Mouse (Mus musculus) limb, embryonic 12.5 days (tissue): ENCODE results near the gene Ttc8. TPM values are rescaled to one million over a fixed set of nuclear protein-coding genes. Genes with fewer than 3 reads are reported as not detected.
"Not testable (repeated sequence)": the region's sequence is repeated elsewhere in the genome, so short reads cannot be mapped to it uniquely, and the experiment has no call there.

Experiments used
- ATAC-seq: fragments of 200-750 bp; cut with Nextera tagmentation; 2 replicates; pipeline ENCODE4 v1.8.0; 2017; ENCODE audit warnings: low read depth, moderate TSS enrichment; ENCODE audit not compliant: insufficient number of reproducible peaks, insufficient read depth, low FRiP score, low TSS enrichment
- H3K27ac ChIP-seq: fragments of 300-500 bp; sonication (generic); 2 replicates; pipeline ENCODE4 v1.5.1; 2016; ENCODE audit warnings: mild to moderate bottlenecking, moderate library complexity
- H3K27me3 ChIP-seq: fragments of 300-500 bp; sonication (generic); 2 replicates; pipeline ENCODE4 v1.6.1; 2016; ENCODE audit warnings: mild to moderate bottlenecking, moderate library complexity
- H3K36me3 ChIP-seq: fragments of 300-500 bp; sonication (generic); 2 replicates; pipeline ENCODE4 v1.6.1; 2016; ENCODE audit warnings: mild to moderate bottlenecking, moderate library complexity
- H3K4me1 ChIP-seq: fragments of 300-500 bp; sonication (generic); replicated peaks from 2 replicates; pipeline ENCODE4 v1.6.1; 2016
- H3K4me2 ChIP-seq: fragments of 300-500 bp; sonication (generic); 2 replicates; pipeline ENCODE4 v1.6.1; 2016; ENCODE audit warnings: mild to moderate bottlenecking, moderate library complexity
- H3K4me3 ChIP-seq: fragments of 300-500 bp; sonication (generic); replicated peaks from 2 replicates; pipeline ENCODE4 v1.5.1; 2016; ENCODE audit warnings: mild to moderate bottlenecking
- H3K9ac ChIP-seq: fragments of 300-500 bp; sonication (generic); replicated peaks from 2 replicates; pipeline ENCODE4 v1.6.1; 2016; ENCODE audit warnings: mild to moderate bottlenecking, moderate library complexity
- H3K9me3 ChIP-seq: fragments of 300-500 bp; sonication (generic); 2 replicates; pipeline ENCODE4 v1.6.1; 2016; ENCODE audit warnings: mild to moderate bottlenecking, moderate library complexity
- WGBS: fragments of 180-500 bp; shearing (Covaris S2); methylation state at CpG from one replicate; pipeline ENCODE4 v1.1.7; 2016; 5-methylcytosine and 5-hydroxymethylcytosine counted together
- polyA plus RNA-seq: library from polyadenylated mRNA; unstranded; fragments of >200 nt; fragmentation: Nextera tagmentation; extraction: Ambion mirVana; gene quantifications from 2 replicates; pipeline ENCODE4 v1.2.1, GENCODE M21; 2016

Ttc8 gene
- polyA plus RNA-seq, 1 experiment from 2014 or later: 33.8 TPM

- no peak for ATAC-seq
- no peaks in the 10 kb centered on the region for H3K36me3 ChIP-seq
- 76% methylated on average over 9 of the region's 9 CpGs for WGBS
- no peak overlapping the region for H3K4me3 ChIP-seq
- no peaks in the 10 kb centered on the region for H3K9me3 ChIP-seq
- no peaks in the 10 kb centered on the region for H3K27me3 ChIP-seq
- H3K27ac ChIP-seq: no peak overlapping the region
- no peaks in the 10 kb centered on the region for H3K4me1 ChIP-seq
- no peak overlapping the region for H3K9ac ChIP-seq
- no peak overlapping the region for H3K4me2 ChIP-seq
Measured at GRCm38 (mm10) chr12:98910096-98910495, 10.3 kb upstream of the Ttc8 start.

DNA sequence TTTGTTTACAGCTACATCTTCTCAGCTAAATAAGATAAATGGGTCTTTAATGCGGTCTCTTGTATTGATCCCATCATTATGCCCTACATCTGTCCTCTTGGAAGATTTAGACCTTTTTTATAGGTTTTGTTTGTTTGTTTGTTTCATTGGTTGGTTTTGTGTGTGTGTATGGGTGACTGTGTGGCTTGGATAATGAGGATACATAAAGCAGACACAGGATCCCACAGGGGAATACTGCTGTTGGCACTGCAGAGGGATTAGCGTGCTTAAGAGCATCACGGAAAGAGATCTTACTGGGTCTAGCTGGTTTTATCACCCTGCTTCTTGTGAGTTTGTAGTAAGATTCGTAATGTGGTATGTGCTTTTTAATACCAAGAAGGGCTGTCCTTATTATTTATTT, 10.8 kb downstream of the Ttc8 start:
- no peaks in the 10 kb centered on the region for H3K27me3 ChIP-seq
- ATAC-seq: no peak
- WGBS: 83% methylated on average over 4 of the region's 4 CpGs

DNA sequence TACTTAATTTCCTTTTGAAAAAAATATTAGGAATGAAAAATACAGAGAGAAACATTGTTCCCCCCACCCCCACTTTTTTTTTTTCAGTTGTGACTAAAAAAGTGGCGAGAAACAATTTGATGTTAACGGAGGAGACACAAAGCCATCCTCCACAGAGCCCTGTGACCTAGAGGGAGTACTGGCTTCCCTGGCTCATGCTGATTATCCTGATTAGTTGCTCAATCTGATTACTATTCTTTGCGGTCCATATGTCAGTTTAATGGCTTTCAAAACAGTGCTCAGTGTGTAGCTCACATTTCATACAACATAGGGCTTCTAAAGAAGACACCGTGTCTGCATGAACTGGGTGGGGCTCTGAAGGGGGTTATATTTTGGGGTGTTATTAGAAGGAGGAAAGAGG, 12.1 kb downstream of the Ttc8 start:
- no peaks in the 10 kb centered on the region; the same call in 1 of the 2 replicates for H3K9me3 ChIP-seq
- peaks cover 9% of the 10 kb centered on the region; the same call in 1 of the 2 replicates for H3K36me3 ChIP-seq
- H3K9ac ChIP-seq: no peak overlapping the region
- H3K27me3 ChIP-seq: no peaks in the 10 kb centered on the region
- no peak overlapping the region for H3K4me3 ChIP-seq
- no peaks in the 10 kb centered on the region for H3K4me1 ChIP-seq
- no peak overlapping the region for H3K4me2 ChIP-seq
- ATAC-seq: no peak
- WGBS: 86% methylated on average over 4 of the region's 4 CpGs
- H3K27ac ChIP-seq: no peak overlapping the region

More for the DNA sequence above, 10.8 kb downstream of the Ttc8 start:
- Histone ChIP-seq H3K9ac (no peak overlapping the region), H3K36me3 (peaks cover 9% of the 10 kb centered on the region; the same call in 1 of the 2 replicates), H3K4me2 (no peak overlapping the region), H3K9me3 (no peaks in the 10 kb centered on the region; the same call in 1 of the 2 replicates), H3K4me3 (no peak overlapping the region), H3K27ac (no peak overlapping the region), H3K4me1 (no peaks in the 10 kb centered on the region)

DNA sequence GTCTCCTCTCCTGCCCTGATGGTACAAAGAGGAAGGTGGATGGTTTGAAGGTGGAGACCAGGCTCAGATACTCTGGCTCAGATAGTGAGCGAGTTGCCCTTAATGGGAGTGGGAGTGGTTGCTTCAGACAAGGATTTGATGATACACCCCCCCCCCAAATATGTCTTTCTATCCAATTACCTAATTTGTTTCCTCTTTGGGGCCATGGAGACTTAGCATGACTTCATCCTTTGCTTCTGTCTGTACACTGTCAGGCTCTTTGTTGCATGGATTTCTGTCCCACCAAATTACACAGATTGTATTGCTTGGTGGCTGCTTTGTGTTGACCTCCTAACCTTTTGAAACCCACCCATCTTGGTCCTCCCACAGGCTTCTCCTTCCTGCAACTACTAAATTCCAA, 12.5 kb downstream of the Ttc8 start:
- peaks cover 9% of the 10 kb centered on the region; the same call in 1 of the 2 replicates for H3K36me3 ChIP-seq
- 100% methylated on average over 1 of the region's 1 CpGs for WGBS
- H3K9me3 ChIP-seq: no peaks in the 10 kb centered on the region; the same call in 1 of the 2 replicates
- ATAC-seq: no peak
- no peak overlapping the region for H3K27ac ChIP-seq
- no peaks in the 10 kb centered on the region for H3K4me1 ChIP-seq
- H3K27me3 ChIP-seq: no peaks in the 10 kb centered on the region
- no peak overlapping the region for H3K9ac ChIP-seq
- H3K4me3 ChIP-seq: no peak overlapping the region
- H3K4me2 ChIP-seq: no peak overlapping the region

DNA sequence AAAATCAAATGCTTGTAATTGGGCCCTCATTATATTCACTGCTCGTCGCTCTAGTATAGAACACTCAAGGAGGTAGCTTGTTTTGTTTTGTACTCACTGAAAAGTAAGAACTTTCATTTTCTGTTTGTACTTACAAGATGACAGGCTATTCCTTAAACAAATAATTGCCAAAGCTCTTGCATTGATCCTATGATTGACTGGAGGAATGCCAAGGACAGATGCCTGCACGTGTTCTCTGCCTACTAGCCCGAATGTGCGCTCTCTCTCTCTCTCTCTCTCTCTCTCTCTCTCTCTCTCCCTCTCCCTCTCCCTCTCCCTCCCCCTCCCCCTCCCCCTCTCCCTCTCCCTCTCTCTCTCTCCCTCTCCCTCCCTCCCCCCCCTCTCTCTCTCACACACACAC, 30.9 kb downstream of the Ttc8 start:
- H3K9ac ChIP-seq, H3K4me1 ChIP-seq, H3K4me3 ChIP-seq, H3K36me3 ChIP-seq, ATAC-seq, H3K9me3 ChIP-seq, H3K27ac ChIP-seq, H3K4me2 ChIP-seq, H3K27me3 ChIP-seq: not testable (repeated sequence)
- WGBS: 78% methylated on average over 5 of the region's 5 CpGs

GRCm38 (mm10) chr12:98956951-98957350, 36.6 kb downstream of the Ttc8 start:
- Histone ChIP-seq H3K4me2 (no peak overlapping the region), H3K27ac (no peak overlapping the region), H3K9me3 (no peaks in the 10 kb centered on the region), H3K4me3 (no peak overlapping the region), H3K27me3 (no peaks in the 10 kb centered on the region), H3K4me1 (no peaks in the 10 kb centered on the region), H3K9ac (no peak overlapping the region), H3K36me3 (no peaks in the 10 kb centered on the region)
- ATAC-seq: no peak
- 81% methylated on average over 2 of the region's 2 CpGs for WGBS

GRCm38 (mm10) chr12:98957455-98957854, 37.1 kb downstream of the Ttc8 start:
- Histone ChIP-seq H3K9ac (no peak overlapping the region), H3K36me3 (no peaks in the 10 kb centered on the region)

GRCm38 (mm10) chr12:98961008-98961407, 40.6 kb downstream of the Ttc8 start:
- Histone ChIP-seq H3K36me3 (no peaks in the 10 kb centered on the region), H3K9ac (no peak overlapping the region), H3K4me2 (no peak overlapping the region), H3K27ac (no peak overlapping the region), H3K4me1 (peaks cover 5% of the 10 kb centered on the region; the same call in 1 of the 2 replicates), H3K9me3 (no peaks in the 10 kb centered on the region), H3K27me3 (no peaks in the 10 kb centered on the region), H3K4me3 (no peak overlapping the region)
- WGBS: 71% methylated on average over 7 of the region's 7 CpGs
- ATAC-seq: no peak

More at GRCm38 (mm10) chr12:98957455-98957854, 37.1 kb downstream of the Ttc8 start:
- 82% methylated on average over 11 of the region's 11 CpGs for WGBS
- Histone ChIP-seq H3K4me1 (peaks cover 2% of the 10 kb centered on the region; the same call in 1 of the 2 replicates), H3K4me3 (no peak overlapping the region), H3K27me3 (no peaks in the 10 kb centered on the region), H3K4me2 (no peak overlapping the region), H3K9me3 (no peaks in the 10 kb centered on the region), H3K27ac (no peak overlapping the region)
- ATAC-seq: no peak

DNA sequence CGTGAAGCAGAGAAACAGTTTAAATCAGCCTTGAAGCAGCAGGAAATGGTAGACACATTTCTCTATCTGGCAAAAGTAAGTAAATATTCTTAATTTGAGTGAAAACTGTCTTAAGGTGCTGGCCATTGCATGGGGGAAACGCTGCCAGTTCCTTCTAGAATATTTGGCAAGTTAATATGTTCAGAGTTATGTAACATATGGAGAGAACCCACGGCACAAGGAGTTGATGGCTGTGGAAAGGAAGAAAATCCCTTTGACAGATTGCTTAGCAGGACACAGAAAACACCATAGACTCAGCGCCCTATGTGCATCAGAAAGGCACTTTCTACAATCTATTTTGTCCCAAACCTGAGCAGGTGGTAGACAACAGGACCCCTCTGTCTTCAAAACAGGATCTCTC, 41.0 kb downstream of the Ttc8 start:
- 85% methylated on average over 4 of the region's 4 CpGs for WGBS
- Histone ChIP-seq H3K27me3 (no peaks in the 10 kb centered on the region), H3K27ac (no peak overlapping the region), H3K4me2 (no peak overlapping the region), H3K36me3 (no peaks in the 10 kb centered on the region), H3K4me1 (peaks cover 5% of the 10 kb centered on the region; the same call in 1 of the 2 replicates), H3K4me3 (no peak overlapping the region), H3K9ac (no peak overlapping the region), H3K9me3 (no peaks in the 10 kb centered on the region)
- ATAC-seq: no peak

GRCm38 (mm10) chr12:98965441-98966135, 45.2 kb downstream of the Ttc8 start:
- WGBS: 87% methylated on average over 4 of the region's 4 CpGs

DNA sequence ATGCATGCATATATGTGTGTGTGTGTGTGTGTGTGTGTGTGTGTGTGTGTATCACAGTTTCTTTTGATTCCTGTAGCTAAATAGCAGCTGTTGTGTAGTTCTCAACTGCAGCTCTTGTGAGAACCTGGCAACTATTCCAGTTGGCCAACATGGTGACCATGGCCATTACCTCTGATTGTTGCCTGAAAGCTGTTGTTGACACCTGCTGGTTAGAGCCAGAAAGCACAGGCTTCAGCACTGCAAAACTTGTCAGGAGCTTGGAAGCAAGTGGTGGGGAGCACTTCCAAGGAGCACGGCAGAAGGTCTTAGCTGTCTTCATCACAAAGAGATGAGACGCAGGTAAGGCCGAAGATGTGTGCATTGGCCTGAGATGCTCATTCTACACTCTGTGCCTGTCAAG, 51.9 kb downstream of the Ttc8 start:
- no peak overlapping the region for H3K4me2 ChIP-seq
- no peak overlapping the region for H3K9ac ChIP-seq

More at GRCm38 (mm10) chr12:98965441-98966135, 45.2 kb downstream of the Ttc8 start:
- H3K4me3 ChIP-seq: no peak overlapping the region
- no peak overlapping the region for H3K4me2 ChIP-seq
- no peaks in the 10 kb centered on the region for H3K36me3 ChIP-seq
- H3K9ac ChIP-seq: no peak overlapping the region
- no peaks in the 10 kb centered on the region for H3K9me3 ChIP-seq
- H3K27me3 ChIP-seq: no peaks in the 10 kb centered on the region
- H3K27ac ChIP-seq: no peak overlapping the region
- no peak for ATAC-seq
- peaks cover 7% of the 10 kb centered on the region; the same call in 1 of the 2 replicates for H3K4me1 ChIP-seq

More for the DNA sequence above, 51.9 kb downstream of the Ttc8 start:
- H3K36me3 ChIP-seq: peaks cover 23% of the 10 kb centered on the region
- no peaks in the 10 kb centered on the region for H3K9me3 ChIP-seq
- 95% methylated on average over 3 of the region's 3 CpGs for WGBS
- no peaks in the 10 kb centered on the region for H3K27me3 ChIP-seq
- H3K27ac ChIP-seq: no peak overlapping the region
- H3K4me1 ChIP-seq: peaks cover 2% of the 10 kb centered on the region; the same call in 1 of the 2 replicates
- H3K4me3 ChIP-seq: no peak overlapping the region
- no peak for ATAC-seq
